Mouse (Mus musculus) stomach, postnatal 0 days (tissue): ENCODE data around the gene Krtap26-1.

Experiments
- CTCF ChIP-seq: IDR thresholded peaks from 2 replicates; pipeline ENCODE4 v1.5.1; 2016; ENCODE audit warnings: antibody characterized with exemption, low read depth, mild to moderate bottlenecking, moderate library complexity
- EP300 ChIP-seq: optimal IDR thresholded peaks from 2 replicates; pipeline ENCODE3; 2016; ENCODE audit warnings: antibody characterized with exemption

DNA sequence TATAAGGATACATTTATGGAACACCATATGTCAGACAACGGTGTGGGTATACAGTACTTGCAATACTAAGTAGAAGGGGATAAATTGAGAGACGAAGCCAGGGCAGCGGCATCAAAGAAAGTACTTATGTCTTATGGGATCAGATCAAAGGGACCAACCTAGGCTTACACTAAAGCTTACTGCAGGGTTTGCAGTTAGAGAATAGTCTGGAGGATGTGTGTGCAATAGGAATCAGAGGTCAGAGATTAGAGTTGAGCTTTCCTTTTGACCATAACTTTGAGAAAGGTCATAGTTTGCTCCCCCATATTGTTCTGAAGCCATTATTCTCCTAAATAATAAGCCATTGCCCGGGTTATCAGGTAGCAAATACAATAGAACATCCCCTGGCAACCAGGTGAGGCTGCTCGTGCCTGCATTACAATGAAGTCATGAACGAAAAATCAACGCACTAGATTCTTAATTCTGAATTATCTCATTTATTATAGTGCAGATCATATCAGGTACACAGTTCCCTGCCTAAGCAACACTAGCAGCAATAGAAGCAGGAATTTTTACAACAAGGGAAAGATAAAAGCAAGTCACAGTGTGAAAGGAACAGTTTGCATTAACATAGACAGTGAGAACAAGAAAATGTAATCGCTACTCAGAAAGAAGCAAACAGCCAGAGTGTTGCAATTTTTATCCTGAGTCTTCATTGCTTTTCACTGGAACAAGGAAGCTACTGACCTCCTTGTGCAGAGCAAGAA, 1.1 kb downstream of the Krtap26-1 start:
- no peak for TF ChIP-seq CTCF
- no peak for TF ChIP-seq EP300
